Mouse (Mus musculus) liver, postnatal 0 days (tissue): Measurements from ENCODE around the gene Vtcn1.

ENCODE experiments used
- CTCF ChIP-seq: sonication (generic); IDR thresholded peaks from 2 replicates; pipeline ENCODE4 v1.5.1; 2016; ENCODE audit warnings: antibody characterized with exemption, low read depth
- EP300 ChIP-seq: IDR thresholded peaks from 2 replicates; pipeline ENCODE4 v1.6.1; 2016; ENCODE audit warnings: antibody characterized with exemption, low read depth, mild to moderate bottlenecking

DNA sequence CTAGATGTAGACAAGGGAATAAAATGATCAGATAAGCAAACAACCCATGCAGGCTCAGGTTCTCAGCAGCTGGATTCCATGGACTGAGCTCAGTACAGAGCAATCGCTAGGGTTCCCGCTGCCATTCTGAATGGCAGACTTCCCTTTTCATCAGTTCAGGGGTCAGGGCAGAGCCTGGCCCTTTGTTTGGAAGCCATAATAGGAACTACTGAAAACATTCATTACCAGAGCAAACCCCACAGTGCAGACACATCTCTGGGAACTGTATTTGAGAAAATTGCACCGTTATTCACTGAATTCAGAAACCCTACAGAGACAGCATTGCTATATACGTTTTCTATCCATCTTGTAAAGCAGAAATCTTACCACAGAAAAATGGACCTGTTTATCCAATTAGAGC is 47.7 kb upstream of the Vtcn1 start:
- TF ChIP-seq CTCF (no peak), EP300 (no peak)
